Mouse (Mus musculus): ENCODE measurements around the gene Dpm2.
A peak's percentile ranks its signal among the peaks of the same experiment; 100 is the strongest.

Dpm2 gene

DNA sequence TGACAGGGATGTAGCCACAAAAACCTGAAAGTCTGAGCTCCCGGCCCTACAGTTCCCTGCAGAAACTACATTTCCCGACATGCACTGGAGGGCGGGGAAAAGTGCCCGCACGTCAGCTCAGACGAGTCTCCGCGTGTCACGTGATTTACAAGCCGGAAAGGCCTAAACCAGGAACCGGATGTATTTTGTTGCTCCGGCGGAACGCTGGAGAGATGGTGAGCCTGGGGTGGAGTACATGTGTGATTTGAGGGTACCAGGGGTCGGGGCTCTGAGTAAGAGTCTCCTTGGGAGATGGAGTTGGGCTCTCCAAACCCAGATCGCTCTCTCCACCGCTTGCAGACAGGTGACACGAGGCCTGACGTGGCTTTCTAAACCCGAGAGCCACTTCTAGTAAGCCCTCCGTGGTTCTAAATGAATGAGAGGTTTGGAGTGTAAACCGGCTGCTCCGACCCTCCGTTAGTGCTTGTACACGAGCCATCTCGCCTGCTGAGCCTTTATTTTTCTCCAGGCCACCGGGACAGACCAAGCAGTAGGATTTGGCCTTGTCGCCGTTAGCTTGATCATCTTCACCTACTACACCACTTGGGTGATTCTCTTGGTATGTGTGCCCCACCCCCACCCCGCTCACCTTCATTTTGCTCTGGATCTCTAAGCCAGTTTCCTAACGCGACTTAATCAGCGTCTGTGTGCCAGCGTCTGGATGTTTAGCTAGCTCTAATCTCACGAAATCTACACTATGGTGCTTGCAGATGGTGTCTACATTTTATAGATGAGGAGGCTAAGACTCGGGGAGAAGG, at the start of gene Dpm2:
Gene Dpm2 (plus strand): TSS at position 161 of the 797 bp plus-strand sequence.
- peak; percentile 87 for DNase-seq (ENCODE audit: low spot score)

DNA sequence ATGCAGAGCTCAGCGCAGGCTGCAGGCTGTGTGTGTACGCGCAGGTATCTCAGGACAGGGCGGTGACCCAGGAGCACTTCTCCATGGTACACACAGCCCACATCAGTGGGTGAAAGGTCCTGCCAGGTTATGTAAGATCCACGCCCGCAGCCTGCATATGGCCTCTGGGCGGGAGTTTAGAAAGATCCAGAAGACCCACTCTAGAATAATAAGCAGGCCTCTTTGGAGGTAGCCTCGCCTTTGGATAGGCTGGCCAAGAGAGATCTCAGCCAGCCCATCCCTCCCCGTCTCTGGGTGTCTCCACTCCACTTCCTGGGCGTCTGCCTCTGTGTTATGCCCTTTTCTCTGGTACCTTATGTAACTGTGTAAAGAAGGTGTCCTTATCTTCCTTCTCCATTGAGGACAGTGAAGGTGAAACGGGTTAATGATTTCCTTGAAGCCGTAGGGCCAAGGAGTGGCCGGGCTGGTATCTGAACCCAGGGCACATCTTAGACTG, 46.1 kb upstream of the Dpm2 start:
- no peak for DNase-seq (ENCODE audit: low spot score)

DNA sequence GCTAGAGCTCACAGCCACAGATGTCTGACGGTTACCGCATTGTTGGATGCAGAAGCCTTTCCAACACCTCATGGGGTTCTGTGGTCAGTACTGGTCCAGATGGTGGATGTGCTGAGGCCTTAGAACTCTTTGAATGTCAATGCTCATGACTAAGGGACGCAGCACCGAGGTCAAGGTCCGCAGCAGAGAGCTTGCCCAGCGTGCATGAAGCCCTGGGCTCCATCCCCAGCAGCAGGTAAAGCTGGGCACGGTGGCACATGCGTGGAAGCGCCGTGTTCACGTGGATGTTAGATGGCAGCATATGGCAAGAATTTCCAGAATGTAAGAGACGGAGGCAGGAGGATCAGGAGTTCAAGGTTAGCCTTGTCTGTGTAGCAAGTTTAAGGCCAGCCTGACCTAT, 44.8 kb upstream of the Dpm2 start:
- DNase-seq (ENCODE audit: low spot score), result no peak

DNA sequence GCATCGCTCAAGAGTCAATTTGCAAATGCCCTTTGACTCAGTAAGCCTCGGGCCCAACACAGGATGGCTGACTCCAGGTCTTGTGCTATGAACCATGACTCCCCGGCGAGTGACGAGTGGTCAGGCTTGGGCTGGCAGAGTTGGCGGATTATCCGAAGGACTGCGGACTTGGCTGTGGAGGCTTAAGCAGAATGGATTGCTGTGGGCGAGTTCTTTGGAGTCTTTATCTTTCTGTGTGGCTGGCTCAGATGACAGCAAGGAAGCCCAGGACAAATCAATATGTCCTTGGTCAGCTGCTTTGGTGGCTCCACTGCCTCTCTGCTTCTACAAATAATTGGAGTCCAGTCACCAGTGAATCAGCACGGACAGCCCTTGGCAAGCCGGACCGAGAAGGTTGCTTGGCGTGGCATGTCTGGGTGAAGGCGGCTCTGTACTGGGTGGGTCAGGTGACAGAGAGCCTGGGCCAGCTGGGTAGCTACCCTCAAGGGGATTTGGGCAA, 43.1 kb upstream of the Dpm2 start:
- DNase-seq (ENCODE audit: low spot score), result no peak

DNA sequence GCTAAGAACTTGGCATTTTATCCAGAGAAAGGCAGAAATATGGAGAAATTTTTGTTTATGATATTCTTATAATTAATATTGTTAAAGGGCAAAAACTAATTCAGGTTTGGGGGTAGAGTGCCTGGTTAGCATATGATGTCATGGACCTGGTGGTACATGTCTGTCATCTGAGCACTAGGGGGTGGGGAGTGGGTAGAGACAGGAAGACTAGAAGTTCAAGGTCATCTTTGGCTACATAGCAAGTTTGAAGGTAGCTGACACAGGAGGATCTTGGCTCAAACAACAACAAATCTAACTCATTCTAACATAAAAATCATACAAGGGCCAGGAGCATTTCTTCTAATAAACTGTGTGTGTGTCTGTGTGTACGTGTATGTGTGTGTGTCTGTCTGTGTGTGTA, 42.3 kb upstream of the Dpm2 start:
- DNase-seq (ENCODE audit: low spot score), result no peak

DNA sequence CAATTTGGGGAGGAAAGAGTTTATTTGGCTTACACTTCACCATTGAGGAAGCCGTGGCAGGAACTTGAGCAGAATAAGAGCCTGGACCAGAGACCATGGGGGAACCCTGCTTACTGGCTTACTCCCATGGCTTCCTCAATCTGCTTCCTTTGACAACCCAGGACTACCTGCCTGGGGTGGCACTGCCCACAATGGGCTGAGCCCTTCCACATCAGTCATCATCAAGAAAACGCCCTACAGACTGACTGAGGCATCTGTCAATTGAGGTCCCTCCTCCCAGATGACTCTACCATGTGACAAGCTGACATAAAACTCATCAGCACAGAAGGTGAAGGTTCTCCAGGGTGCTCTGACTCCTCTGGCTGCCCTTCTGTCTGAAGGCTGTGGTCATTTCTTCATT, 40.2 kb upstream of the Dpm2 start:
- no peak for DNase-seq (ENCODE audit: low spot score)

DNA sequence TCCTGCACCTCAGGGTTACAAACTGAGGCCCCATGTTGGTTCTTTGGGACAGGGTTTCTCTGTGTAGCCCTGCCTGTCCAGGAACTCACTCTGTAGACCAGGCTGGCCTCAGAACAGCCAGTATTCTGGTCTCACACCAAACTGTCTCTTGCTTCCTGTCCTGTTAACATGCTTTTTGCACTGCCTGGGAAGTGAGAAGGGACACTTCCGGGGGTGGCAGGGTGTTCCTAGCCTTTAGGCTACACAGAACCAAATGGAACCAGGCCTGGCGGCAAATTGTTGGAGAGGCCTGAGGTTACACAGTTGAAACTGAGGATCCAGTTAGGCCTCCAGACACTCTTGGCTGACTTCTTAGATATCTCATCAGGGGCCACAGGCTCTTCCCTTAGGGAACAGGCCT, 37.5 kb upstream of the Dpm2 start:
- no peak for DNase-seq (ENCODE audit: low spot score)

DNA sequence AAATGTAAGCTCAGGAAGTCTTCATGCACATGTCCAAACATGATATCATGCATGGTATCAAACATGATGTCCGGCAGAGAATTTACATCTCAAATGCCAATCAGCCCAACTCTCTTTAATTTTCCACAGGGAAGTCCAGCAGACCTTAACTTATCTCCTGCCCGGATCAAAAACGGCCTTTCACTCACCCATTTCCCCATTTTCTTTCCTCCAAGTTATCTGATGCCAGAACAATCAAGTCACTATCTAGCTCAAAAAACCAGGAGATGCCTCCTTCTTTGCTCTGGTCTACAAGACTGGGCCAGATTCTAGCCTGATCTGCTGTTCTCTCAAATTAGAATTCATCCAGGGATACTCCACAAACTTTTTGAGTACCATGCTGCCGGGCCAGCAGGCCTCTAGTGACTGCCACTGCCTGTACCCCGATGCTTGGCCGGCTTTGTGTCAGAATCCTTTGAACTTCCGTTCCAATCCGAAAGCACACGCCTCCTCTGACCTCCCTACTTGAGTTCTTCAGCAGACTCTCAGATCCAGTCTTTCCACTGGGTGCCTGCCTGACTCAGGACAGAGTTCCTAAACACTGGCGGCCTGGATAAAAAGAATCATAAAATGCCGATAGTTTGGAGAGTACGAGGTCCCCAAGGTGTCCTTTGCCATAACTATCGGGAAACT, 36.5 kb upstream of the Dpm2 start:
- no peak for DNase-seq (ENCODE audit: low spot score)

DNA sequence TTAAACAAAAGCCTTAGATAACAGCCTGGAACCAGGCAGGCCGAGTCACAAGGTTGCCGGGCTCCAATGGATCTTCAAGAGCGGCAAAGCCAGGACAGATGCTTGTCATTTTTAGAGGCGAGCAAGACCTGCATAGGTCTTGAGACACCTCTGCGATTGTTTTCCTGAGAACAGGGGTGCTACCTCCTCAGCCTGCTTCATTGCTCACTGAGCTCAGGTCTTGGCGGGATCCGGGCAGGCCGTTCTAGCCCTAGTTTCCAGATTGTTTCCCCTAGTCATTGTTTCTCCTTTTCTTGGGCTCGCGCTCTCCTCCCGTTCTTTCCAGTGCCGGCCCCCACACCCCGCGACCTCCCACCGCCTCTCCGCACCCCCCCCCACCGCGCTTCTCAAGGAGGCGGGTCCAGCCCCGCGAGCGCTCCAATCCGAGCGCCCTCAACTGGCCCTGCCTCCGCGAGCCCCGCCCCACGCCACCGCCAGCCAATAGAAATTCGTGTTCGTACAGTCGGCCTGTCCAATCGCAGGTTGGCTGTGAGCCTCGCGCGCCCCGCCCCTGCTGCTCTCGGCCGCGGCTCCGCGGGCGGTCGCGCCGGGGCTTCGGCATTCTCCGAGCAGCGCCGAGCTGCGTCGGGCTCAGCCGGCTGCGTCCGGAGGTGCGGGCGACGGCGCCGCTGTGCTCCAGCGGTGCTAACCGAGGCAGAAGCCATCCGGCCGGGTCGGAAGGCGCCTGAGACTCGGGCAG, 35.8 kb upstream of the Dpm2 start, which contains the start of gene Fam102a:
Gene Fam102a (plus strand): TSS at position 600 of the 739 bp plus-strand sequence.
- DNase-seq (ENCODE audit: low spot score), result peak; percentile 97

DNA sequence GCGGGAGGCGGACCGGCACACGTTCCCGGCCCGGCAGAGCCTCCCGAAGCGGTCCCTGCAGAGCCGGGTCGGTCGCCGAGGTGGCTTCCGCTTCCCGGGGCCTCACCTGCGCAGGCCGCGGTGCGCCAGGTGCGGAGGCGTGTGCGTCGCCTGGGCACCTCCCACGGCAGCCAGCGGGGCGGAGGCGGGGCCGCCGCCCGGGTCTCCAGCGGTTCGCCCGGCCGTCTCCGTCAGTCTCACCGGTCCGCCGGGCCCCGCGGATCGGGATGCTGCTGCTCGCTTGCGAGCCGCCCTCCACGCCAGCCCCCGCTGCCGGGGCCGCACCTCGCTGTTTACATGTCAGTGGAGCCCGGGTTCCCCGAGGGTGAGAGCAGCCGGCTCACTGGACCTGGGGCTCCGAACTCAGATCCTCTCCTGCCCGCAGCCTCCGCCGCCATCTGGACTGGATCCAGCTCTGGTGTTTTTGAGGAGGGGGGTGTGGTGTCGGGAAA, 35.1 kb upstream of the Dpm2 start:
- no peak for DNase-seq (ENCODE audit: low spot score)

DNA sequence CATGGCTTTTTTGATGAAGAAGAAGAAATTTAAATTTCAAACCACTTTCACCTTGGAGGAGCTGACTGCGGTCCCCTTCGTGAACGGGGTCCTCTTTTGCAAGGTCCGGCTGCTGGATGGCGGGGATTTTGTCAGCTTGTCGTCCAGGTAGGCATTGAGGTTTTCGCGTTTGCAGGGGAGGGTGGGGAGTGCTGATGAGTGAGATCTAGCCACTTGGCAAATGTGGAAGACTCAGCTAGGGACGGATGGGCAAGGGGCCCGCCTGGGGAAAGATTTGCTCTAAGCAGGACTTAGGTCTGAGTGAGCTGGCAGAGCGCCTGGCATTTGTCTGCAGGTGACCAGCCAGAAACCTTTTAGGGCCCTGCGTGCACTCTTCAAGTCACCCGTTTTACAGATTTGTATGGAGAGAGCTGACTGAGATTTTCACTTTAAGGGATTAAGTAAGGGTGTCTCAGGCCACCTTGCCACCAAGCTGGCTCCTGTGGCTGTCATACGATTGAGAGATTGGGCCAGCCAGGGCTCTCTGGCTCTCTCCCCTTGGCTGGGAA, 34.5 kb upstream of the Dpm2 start:
- no peak for DNase-seq (ENCODE audit: low spot score)

DNA sequence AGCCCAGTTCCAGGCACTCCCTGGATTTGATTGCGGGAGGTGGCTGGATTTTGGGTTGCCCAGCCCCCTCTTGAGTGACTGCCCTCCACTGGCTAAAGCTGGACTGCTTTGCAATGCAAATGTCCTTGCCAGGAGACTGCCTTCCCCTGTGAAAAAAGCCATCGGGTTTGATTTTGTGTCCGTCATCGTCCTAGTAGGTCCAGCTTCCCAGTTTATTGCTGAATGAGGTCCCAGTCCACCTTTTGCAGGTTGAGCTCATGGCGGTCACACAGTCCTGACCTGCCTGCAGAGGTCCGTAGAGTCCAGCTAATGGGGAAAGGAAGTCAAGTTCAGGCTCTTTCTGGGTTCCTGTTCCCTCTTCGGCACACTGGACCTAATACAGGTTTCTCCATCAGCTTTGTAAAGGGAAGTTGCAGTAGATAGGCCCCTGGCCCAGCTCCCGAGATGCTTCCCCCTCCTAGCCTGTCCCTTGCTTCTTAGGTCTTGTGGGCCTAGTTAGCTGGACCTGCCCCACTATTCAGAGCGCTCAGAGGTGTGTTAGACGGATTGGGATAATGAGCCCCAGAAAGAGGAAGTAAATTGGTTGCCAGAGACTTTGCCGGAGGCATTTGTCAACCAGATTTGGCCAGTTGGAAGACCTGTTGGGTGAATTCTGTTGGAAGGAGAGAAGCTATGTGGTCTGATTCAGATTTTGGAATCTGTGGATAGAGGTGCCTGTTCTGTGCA, 33.9 kb upstream of the Dpm2 start:
- no peak for DNase-seq (ENCODE audit: low spot score)

DNA sequence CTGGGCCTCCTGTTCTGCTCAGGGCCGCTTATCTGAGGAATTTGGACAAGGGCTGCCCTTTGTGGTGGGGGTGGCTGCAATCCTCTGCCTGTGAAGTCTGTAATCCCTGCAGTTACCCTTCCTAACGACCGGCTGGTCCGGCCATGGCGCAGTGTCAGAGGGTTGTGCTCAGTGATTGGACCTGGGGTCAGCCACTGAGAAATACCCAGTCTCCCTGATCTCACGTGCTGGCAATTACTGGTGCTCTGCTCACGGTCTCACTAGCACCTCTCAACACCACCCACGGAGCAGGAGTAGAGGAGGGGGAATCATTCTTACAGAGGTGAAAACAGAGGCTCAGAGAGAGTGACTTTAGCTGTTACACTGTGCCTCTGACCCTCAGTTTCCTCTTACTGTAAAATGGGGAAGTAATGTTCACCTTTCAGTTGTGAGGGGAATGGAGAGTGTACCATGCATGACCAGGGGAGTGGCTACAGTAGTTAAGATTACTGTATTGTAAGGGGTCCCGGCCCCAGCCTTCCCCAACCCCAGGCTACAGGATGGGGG, 33.2 kb upstream of the Dpm2 start:
- DNase-seq (ENCODE audit: low spot score), result no peak

DNA sequence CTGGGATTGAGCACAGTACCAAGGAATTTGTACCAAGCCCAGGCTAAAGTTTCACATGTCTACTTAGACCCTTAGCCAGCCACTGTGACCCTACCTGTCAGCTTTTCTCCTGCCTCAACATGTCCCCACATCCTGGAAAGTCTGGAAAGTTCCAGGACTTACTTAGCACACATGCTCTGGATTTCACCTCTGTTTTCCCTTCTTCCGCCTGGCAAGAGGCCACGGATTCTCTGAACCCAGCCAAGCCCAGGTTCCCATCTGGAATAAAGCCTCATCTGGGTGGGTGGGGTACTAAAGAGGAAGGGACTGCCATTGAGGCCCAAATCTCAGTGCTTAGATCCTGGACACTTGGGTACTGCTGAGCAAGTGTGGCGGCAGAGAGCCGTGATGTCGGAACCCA, 32.7 kb upstream of the Dpm2 start:
- no peak for DNase-seq (ENCODE audit: low spot score)

DNA sequence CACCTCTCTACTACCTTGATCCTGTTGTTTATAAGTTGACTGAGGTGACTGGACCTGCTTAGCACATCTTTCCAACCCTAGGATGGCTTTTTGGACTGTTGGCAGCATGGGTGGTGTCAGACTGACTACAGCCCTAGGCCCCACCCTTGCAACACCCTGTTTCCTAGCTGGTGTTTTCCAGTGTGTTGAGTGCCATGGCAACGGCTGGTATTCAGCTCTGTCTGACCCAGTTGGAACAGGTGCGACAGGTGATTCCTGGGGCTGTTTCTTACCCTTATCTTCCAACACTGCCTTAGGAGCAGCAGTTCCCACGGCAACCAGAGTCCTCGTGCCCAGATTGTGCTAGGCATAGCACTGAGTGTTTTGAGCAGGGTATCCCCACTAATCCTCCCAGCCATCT, 32.2 kb upstream of the Dpm2 start:
- no peak for DNase-seq (ENCODE audit: low spot score)

DNA sequence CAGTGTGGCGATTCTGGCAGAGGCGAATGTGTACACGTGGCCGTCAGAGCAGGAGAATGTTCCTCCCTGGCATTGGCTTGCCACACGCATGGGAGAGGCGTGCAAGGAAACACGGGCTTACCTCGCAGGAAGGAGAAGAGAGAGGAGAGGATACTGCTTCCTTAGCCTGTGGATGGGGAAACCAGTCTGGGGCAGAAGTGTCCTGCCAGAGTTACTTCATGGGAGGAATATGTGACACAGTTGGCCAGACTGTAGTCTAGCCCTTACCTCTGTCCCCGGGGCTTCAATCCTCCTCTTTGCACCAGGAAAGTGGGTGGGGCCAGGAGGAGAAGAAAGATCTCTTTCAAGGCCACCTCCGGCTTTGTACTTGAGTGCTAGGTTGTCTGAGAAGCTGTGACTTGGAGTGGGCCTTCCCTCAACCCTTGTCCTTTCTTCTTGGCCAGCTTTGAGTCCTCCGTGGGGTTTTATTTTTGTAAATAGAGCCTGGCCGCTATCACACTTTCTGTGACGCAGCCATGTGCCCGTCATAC, 31.1 kb upstream of the Dpm2 start:
- DNase-seq (ENCODE audit: low spot score), result no peak

DNA sequence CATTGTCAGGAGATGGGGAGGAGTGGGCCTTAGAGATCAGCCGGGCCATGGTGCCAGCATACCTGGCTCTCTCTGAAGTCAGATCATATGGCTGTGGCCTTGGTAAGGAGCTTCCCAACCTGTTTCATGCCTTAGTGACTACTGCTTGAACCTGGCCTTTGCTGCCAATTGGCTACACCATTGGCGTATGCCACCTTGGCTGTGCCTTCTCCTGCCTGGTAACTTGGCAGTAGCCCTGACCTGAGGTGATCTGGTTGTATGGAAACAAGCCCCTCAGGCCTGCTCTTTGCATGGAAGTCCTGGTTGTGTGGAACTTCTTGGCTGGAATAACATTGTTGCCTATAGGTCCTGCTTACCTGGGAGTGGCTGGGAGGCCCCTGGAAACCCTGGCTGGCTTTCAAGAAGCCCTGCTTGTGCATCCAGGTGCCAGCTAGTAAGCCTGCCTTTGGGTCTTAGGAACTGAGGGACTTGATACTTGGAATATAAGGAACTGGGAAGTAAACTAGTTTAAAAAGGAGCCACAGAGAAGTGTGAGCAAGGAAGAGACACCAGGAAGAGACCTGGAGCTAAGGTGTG, 29.2 kb upstream of the Dpm2 start:
- DNase-seq (ENCODE audit: low spot score), result no peak

DNA sequence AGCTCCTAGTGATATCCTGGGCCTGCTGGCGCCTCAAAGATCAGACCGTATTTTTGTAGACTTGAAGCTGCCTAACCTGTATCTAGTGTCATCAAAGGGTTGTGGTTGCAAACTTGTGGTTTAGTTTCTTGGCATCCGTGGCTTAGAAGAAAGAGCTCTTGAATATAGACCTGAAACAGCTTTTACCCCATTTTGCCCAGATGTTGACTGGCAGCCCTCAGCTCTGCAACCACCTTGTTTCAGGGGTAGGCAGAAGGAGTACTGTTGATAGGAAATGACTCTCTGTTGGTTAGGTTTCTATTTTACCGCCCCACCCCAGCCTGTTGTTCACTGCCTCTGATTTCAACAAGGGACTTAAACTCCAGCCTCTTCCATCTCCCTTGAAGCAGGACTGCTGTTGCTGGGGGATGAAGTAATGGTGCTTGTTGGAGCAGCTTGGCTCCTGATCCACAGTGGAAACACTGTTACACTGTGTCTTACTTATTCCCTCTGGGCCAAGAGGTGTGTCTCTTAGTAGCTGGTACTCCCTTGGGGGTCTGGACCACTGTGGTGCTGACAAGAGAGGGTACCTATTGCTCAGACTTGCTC, 28.6 kb upstream of the Dpm2 start:
- no peak for DNase-seq (ENCODE audit: low spot score)

DNA sequence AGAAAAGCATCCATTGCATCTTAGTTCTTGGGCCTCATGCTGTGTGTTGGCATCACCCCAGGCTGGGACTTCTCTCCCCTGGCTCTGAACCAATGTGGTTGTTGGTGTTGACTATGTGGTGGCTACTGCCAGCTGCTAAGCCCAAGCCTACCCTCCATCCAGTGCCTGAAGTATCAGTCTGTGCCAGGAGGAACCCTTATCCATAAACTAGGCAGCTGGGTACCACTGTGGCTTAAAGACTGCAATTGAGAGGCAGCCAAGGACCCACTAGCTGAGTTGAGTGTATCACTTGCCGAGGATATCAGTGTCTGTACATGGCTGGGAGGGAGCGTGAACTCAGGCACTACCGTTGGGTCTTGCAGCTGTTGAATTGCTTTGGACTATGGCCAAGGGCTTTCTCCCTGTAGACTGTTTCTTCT, 27.6 kb upstream of the Dpm2 start:
- DNase-seq (ENCODE audit: low spot score), result no peak

DNA sequence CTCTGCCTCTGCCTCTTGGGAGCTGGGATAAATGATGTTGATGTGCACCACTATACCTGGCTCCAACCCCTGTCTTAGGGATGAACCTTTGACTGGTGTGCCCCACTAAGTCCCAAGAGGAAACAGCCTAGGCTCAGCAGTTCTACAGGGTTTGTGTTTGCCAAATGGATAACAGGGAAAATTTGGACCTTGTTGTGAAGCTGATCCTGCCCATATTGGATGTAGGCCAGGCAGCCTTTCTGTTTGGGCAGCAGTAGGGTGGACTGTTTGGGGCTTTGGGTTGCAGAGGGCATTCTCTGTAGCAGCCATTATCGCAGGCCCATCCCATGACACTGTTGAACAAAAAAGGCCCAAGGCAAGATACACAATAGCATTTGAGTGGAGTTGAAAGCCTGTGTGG, 23.7 kb upstream of the Dpm2 start:
- no peak for DNase-seq (ENCODE audit: low spot score)
